Mouse (Mus musculus) activated CD4-positive, CD25-positive, alpha-beta regulatory T cell, adult 4 months (primary cell): Measurements from ENCODE around the gene Trim67. TPM values are rescaled to one million over a fixed set of nuclear protein-coding genes. Genes with fewer than 3 reads are reported as not detected.

Source experiments
- ATAC-seq: one replicate; pipeline ENCODE4 v1.8.0; 2017
- polyA plus RNA-seq, 2 experiments: library from polyadenylated mRNA; unstranded; fragments of 100-300 nt; shearing (Covaris generic); gene quantifications; one replicate each; pipeline ENCODE4 v1.2.1; 2017

The Trim67 gene
- polyA plus RNA-seq, 2 experiments from 2014 or later, result not detected

GRCm38 (mm10) chr8:124794486-124794780 is 1.5 kb downstream of the Trim67 start:
- no peak for ATAC-seq

DNA sequence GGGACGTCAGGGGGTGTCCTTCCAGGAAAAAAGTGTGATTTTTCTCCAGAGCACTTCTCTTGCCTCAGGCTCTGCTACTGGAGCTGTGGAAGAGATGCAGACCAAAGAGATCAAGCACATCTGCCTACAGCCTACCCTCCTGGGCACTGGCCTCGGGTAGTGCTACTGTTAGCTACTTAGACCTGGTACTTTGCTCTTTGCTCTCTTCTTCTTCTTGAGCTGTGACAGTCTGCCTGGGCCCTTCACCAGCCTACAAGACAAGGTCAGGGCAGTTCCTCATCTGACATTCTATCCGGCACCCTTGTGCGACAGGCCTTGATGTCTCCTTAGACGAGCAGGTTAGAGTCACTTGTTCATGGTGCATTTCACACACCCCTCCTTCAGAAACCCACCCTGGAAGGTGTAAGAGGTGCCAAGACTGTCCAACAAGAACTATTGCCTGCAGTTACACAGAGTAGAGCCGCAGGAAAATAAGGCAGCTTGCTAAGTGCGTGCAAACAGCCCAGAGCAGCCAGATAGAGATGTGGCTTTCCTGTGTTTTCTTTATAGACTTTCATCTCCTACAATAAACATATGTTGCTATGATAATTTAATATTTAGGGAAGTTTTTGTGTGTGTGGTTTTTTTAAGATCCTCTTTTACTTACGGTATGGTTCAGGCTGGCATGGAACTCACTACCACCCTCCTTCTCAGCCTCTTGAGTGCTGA is 3.0 kb downstream of the Trim67 start:
- no peak for ATAC-seq

GRCm38 (mm10) chr8:124800542-124800941 is 7.7 kb downstream of the Trim67 start:
- ATAC-seq, result no peak

- no peak for ATAC-seq
Measured at GRCm38 (mm10) chr8:124803824-124804702, 11.2 kb downstream of the Trim67 start.

- no peak for ATAC-seq
Measured at GRCm38 (mm10) chr8:124805990-124806389, 13.1 kb downstream of the Trim67 start.

- ATAC-seq, result no peak
Measured at GRCm38 (mm10) chr8:124809419-124809818, 16.5 kb downstream of the Trim67 start.

- no peak for ATAC-seq
Measured at GRCm38 (mm10) chr8:124810056-124810610, 17.2 kb downstream of the Trim67 start.

GRCm38 (mm10) chr8:124810689-124811394 is 17.9 kb downstream of the Trim67 start:
- ATAC-seq, result no peak

DNA sequence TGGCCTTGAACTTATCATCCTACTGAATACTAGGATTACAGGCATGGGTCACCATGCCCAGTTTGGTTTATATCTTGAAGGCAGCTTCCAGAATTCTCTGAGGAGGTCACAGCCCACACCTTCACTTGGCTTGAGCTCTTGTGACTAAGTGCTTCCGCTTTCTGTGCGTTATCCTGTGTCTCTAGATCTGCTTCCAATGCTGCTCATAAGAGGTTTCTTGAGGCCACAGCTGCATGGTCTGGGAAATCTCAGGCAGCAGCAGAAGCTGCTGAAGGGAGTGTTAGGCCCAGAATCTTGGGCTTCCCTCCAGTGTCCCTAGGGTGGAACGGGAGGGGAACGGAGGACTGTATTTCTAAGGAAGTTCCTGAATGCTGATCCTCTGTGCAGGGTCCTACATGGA is 20.4 kb downstream of the Trim67 start:
- ATAC-seq, result no peak

DNA sequence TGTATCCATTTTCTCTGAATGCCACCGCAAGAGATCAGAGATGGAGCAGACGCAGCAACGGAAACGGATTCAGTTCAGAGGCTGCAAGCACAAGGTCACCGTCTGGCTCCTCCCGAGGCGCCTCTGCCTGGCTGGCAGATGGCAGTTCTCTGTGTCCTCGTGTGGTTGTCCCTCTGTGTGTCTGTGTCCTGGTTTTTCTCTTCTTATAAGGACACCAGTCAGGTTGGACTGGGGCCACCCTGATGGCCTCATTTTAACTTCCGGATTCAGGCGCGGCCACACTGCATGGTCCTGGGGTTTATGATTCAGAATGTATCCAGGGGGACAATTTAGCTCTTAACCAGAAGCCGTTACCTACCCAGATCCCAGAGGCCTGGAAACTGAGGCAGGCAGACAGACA is 23.0 kb downstream of the Trim67 start:
- no peak for ATAC-seq

GRCm38 (mm10) chr8:124816866-124817265 is 24.0 kb downstream of the Trim67 start:
- no peak for ATAC-seq

DNA sequence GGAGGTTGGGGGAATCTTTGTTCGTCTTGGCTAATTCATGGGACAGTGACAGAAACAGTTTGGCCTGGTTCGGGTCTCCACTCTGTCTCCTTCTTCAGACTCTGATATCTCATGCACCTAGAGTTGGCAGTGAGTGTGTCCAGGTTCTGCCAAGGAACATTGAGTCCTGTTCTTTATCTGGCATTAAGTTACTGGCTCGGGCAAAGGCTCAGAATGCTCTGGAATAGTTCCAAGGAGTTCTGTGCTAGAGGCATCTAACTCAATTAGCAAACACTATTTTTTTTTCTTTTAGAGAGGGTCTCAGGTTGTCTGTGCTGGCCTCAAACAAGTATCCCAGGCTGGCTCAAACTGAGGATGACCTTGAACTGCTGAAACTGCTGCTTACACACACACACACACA is 24.5 kb downstream of the Trim67 start:
- no peak for ATAC-seq

DNA sequence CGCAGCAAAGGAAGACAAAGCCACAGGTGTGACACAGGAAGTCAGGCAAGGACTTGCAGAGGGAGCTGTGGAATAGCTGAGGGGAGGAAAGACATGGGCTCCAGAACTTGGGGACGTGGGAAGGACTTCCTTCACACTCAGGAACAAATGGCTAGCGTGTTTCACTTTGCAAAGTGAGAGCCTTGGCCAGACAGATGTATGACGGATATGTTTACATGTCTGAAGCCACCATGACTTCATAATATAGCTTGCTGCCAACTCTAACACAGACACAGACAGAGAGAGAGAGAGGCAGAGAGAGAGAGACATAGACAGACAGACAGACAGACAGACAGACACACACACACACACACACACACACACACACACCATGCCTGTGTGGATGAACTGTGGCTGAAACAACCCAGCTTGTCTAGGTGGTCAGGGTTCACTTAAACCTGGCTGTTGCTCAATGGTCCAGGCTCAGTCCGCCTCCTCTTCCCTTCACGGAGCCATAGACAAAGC is 26.8 kb downstream of the Trim67 start:
- ATAC-seq, result no peak

DNA sequence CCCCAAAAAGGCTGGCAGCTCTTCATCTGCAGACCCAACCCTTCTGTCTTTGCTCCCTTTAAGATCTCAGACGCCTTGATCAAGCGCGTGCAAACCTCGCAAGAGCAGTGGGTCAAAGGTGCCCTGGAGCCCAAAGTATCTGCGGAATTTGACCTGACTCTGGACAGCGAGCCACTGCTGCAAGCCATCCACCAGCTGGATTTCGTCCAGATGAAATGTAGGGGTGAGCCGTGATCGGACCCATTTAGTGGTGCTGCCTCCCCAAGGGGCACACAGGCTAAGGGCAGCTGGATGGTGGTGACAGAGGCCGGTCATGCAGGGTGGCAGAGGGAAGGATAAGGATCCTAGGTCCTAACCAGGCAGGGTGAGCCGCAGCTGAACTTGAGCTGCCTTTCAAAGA is 27.2 kb downstream of the Trim67 start:
- ATAC-seq, result no peak

GRCm38 (mm10) chr8:124823497-124823896 is 30.6 kb downstream of the Trim67 start:
- no peak for ATAC-seq

DNA sequence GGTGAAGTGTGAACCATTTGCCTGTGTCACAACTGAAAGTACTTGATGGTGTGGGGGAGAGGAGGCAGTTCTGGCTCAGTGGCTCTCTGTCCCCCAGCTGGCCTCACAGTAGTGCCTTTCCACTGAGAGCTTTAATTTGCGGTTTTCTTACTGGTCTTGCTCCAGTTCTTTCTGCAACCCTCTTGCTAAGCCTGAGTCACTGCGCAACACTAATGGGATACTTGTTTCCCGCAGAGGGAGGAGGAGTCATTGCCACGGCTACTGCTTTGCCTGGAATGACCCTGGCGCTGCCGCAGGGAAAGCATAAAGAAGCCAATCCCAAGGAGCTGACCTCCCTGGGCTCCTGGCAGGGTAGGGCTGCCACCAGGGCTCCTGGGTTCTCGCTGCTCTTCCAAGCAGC is 33.8 kb downstream of the Trim67 start:
- ATAC-seq, result no peak

- ATAC-seq, result no peak
Measured at GRCm38 (mm10) chr8:124827387-124827786, 34.5 kb downstream of the Trim67 start.

- ATAC-seq, result no peak
Measured at GRCm38 (mm10) chr8:124828561-124829240, 35.8 kb downstream of the Trim67 start.

GRCm38 (mm10) chr8:124830050-124830449 is 37.2 kb downstream of the Trim67 start:
- ATAC-seq, result no peak

- ATAC-seq, result no peak
Measured at GRCm38 (mm10) chr8:124831531-124831930, 38.6 kb downstream of the Trim67 start.

DNA sequence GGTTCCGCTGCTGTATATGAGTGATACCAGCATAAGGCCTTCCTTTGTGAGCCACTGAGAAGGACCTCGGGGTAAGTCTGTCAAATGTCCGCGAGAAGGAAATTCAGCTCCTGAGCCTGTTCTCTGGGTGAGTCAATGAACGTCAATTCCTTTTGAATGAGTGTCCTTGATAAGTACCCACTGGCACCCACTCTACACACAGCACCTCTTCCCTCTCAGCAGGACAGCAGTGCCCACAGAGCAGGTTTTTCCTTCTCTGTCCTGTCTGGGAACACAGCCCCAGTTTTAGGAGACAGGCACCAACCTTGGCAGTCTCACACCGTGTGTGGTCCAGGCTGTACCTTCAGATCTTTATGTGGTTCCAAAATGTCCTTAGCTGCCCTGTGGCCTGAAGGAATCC is 39.0 kb downstream of the Trim67 start:
- ATAC-seq, result no peak

DNA sequence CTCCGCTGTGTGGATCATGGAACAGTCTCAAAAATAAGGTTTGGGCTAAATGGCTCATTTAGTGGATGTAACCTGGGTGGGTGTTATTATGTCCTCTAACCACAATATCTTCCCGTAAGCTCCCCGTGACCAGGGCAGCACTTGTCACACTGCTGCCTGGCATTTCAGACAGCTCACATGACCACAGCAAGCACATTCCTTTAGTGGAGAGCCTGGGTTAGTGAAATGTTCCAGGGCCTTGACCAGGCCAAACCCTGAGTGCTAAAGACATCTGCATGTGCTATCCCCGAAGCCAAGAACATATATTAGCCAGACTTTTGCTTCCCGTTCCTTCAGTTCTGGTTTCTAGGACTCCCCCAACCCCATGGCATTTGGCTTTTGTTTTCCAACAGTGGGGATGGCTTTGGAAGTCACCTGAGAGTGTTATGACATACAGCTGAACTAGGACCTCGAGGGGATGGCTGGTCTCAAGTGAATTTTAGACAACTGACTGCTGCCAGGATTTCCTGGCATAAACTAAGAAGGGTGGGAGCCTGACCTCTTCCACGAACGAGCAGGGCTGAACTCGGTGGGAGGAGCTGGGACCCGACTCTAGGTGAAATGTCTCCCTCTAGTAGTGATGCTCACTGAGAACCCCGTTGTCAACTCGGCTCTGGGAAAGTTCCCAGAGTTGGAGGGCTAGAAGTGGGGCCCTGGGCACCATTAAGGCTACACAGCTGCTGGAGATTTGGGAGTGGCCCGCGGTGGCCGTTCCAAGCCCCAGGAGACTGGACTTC is 40.7 kb downstream of the Trim67 start:
- ATAC-seq, result no peak
